Mouse (Mus musculus) spleen, postnatal 10 days (tissue): ENCODE results near the gene Zfp704.

ENCODE experiments used
- DNase-seq, 2 experiments: peaks; one replicate each; pipeline ENCODE4 v3.0.0; 2021 to 2022; ENCODE audit warnings: low spot score in 2 of 2

Zfp704 gene

GRCm38 (mm10) chr3:9456380-9456890 is 153.4 kb downstream of the Zfp704 start:
- DNase-seq: no peak

GRCm38 (mm10) chr3:9455351-9455750 is 154.5 kb downstream of the Zfp704 start:
- no peak for DNase-seq

GRCm38 (mm10) chr3:9454556-9455330 is 155.1 kb downstream of the Zfp704 start:
- no peak for DNase-seq

GRCm38 (mm10) chr3:9450521-9450920 is 159.4 kb downstream of the Zfp704 start:
- DNase-seq: no peak

GRCm38 (mm10) chr3:9449261-9450007 is 160.5 kb downstream of the Zfp704 start:
- no peak for DNase-seq

GRCm38 (mm10) chr3:9448541-9448940 is 161.3 kb downstream of the Zfp704 start:
- DNase-seq: no peak

- DNase-seq: no peak
Measured at GRCm38 (mm10) chr3:9444558-9444957, 165.3 kb downstream of the Zfp704 start.

- no peak for DNase-seq
Measured at GRCm38 (mm10) chr3:9443981-9444380, 165.9 kb downstream of the Zfp704 start.

- DNase-seq: no peak
Measured at GRCm38 (mm10) chr3:9443476-9443875, 166.4 kb downstream of the Zfp704 start.

GRCm38 (mm10) chr3:9441566-9442540 is 168.0 kb downstream of the Zfp704 start:
- DNase-seq: no peak

GRCm38 (mm10) chr3:9440466-9440865 is 169.4 kb downstream of the Zfp704 start:
- DNase-seq: no peak

GRCm38 (mm10) chr3:9439619-9440286 is 170.1 kb downstream of the Zfp704 start:
- no peak for DNase-seq

GRCm38 (mm10) chr3:9436256-9436655 is 173.6 kb downstream of the Zfp704 start:
- DNase-seq: no peak

- DNase-seq: no peak
Measured at GRCm38 (mm10) chr3:9434394-9435175, 175.3 kb downstream of the Zfp704 start.

- no peak for DNase-seq
Measured at GRCm38 (mm10) chr3:9432796-9433526, 176.9 kb downstream of the Zfp704 start.

- no peak for DNase-seq
Measured at GRCm38 (mm10) chr3:9432226-9432625, 177.7 kb downstream of the Zfp704 start.

- DNase-seq: no peak
Measured at GRCm38 (mm10) chr3:9429946-9430345, 179.9 kb downstream of the Zfp704 start.

- no peak for DNase-seq
Measured at GRCm38 (mm10) chr3:9427826-9428225, 182.1 kb downstream of the Zfp704 start.

- no peak for DNase-seq
Measured at GRCm38 (mm10) chr3:9425661-9426060, 184.2 kb downstream of the Zfp704 start.

GRCm38 (mm10) chr3:9424637-9425036 is 185.2 kb downstream of the Zfp704 start:
- no peak for DNase-seq
